Mouse (Mus musculus) subcutaneous adipose tissue, adult 2 months (tissue): Measurements from ENCODE around the gene Pafah1b3. TPM values are rescaled to one million over a fixed set of nuclear protein-coding genes. Genes with fewer than 3 reads are reported as not detected.

Experiments
- polyA plus RNA-seq: library from polyadenylated mRNA; depleted of rRNA; stranded (reverse); fragments of >200 nt; gene quantifications from 2 replicates; pipeline ENCODE4 v1.2.3, GENCODE M21; 2012; ENCODE audit warnings: low replicate concordance; rRNA removed

Gene Pafah1b3
- 8.8 and 65.1 TPM in 2 replicates for polyA plus RNA-seq

DNA sequence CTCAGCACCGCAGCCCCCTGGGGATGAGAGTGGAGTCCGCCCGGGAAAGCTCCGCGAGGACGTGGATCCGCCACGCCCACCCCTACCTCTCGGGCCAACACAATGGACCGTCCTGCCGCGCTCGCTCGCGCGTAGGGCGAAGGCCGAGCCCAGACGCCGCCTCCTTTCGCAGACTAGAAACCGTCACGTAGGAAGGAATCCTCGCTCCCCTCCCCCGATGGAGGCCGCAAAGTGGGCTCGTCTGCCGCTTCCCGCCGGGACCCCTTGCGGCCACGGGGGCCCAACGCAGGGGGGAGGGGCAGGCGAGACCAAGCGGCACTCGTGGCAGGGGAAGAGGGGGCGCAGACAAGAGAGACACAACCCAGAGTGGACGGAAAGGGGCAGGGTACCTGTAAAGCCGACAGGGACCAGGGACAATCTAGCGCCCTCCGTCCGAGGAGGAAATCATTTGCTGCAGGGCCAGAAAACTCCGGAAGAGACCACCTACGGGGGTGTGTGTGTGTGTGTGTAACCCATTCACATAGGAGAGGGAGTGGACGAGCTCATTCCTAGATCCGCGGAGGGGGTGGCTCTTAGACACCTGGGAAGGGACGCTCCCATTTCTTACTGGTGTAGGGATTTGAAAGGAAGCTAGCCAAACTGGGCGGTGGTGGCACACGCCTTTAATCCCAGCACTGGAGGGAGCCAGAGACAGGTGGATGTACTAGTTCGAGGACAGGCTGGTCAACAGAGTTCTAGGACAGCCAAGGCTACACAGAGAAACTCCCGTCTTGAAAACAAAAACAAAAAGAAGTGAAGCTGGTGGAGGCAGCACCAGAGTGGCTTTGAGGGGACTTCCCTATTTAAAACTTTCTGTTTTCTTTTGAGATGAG is at the start of gene Pafah1b3:
Pafah1b3 (minus strand) TSS at position 533 of the 872 bp plus-strand sequence.

DNA sequence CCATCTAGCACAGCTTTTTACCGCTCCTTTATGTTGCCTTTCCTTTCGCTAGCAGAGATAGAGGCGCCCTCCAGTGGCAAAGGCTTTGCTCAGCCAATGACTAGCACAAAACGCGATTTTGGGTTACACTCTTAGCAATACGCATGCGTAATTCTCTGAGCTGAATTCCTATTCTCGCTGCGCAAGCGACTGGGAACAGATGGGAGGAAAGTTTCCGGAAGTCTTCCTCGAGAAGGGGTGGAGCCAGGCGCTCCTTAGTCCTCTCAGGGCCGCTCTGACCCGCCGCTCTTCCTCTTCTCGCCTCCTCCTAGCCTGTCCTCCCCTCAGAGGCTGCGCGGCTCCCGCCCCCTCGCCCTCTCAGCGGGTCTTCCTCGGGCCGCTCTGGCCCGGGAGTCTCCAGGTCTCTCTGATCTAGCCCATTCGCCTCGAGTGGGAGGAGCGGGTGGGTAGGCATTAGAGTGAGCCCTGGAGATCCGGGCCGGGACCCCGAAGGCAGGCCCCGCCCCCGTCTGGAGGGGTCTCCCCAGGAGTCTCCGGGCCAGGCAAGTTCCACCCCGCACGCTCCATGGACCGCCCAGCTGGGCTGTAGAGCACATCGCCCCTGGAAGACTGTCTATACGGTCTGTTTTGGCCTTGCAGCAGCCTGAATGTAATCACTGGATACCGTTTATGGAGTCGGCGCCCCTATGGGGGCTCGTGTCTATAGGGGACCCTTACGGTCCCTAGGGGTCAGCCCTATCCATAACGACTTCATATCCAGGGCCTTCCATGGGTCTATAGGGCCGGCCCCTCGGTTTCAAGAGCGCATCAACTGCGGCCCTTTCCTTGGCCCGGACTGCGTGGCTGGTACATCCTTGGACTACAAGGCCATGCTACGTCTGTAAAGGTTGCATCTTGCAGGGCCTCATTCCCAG is 19.0 kb upstream of the Pafah1b3 start, which contains the start of gene Megf8:
Megf8 (plus strand) TSS at position 633 of the 914 bp plus-strand sequence.

DNA sequence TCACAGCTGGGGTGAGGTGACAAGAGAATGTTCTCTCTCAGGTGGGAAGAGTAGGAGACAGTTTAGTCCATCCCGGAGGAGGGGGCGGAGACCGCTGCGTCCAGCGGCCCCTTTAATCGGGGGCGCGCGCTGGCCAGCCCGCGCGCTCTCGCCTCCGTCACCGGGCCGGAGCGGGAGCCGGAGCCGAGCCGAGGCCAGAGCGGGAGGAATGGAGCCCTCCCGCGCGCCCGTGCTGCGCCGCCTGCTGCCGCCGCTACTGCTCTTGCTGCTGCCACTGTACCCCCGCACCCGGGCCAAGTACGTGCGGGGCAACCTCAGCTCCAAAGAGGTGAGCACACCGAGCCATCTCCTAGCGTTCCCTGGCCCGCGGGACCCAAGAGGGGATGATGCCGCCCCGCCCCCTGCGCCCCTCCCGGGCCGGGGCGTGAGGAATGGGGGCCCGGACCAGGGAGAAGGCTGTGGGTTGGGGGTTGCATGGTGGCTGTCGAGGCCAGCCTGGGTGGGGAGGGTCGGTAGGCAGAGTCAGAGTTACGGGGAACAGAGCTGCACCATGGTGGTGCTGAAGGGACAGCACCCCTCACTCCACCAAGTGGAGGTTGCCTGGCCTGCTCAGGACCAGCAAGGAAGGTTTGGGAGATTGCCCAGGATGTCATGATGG is 8.3 kb upstream of the Pafah1b3 start, which contains the start of gene Tmem145:
Tmem145 (plus strand) TSS at position 151 of the 658 bp plus-strand sequence.

DNA sequence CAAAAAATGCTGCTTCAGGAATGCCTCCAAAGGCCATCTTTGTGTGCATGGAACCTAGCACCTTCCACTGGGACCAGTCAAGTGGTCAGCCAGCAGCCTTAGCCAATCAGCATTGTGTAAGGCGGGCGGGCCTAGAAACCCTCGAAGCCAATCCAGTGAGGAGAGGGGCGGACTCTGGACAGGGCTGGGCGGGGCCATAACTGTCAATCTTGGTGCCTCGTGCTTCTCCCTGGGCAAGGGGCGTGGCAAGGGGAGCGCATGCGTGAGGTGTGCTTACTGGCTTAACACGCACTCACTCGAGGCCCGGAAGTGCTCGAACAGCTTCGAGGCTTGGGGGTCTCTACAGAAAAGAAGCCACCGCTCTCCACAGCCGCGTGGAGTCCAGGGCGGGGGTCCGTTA is 3.3 kb upstream of the Pafah1b3 start, which contains the start of gene Prr19:
Prr19 (plus strand) TSS at position 349 of the 400 bp plus-strand sequence.

DNA sequence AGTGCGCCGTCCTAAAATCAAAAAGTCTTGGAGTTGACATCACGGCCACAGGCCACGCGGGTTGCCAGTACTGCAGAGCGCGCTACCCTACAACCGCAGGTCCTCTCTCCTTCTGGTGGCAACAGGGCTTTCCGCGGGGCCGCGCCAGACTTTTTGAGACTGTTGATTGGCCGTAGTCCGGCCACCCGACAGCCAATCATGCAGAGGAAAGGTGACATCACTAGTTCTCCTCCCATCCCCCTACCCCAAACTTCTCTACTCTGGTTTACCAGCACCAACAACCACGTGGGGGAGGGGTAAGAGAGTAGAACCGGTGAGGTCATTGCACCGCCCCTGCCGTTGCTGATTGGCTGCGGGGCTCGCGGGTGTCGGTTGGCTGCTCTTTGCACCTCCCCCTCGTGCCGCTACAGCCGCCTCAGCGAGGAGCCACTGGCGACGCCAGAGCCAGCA is 30.5 kb downstream of the Pafah1b3 start, which contains the start of gene Cic:
Cic (plus strand) TSS at position 404 of the 450 bp plus-strand sequence.

DNA sequence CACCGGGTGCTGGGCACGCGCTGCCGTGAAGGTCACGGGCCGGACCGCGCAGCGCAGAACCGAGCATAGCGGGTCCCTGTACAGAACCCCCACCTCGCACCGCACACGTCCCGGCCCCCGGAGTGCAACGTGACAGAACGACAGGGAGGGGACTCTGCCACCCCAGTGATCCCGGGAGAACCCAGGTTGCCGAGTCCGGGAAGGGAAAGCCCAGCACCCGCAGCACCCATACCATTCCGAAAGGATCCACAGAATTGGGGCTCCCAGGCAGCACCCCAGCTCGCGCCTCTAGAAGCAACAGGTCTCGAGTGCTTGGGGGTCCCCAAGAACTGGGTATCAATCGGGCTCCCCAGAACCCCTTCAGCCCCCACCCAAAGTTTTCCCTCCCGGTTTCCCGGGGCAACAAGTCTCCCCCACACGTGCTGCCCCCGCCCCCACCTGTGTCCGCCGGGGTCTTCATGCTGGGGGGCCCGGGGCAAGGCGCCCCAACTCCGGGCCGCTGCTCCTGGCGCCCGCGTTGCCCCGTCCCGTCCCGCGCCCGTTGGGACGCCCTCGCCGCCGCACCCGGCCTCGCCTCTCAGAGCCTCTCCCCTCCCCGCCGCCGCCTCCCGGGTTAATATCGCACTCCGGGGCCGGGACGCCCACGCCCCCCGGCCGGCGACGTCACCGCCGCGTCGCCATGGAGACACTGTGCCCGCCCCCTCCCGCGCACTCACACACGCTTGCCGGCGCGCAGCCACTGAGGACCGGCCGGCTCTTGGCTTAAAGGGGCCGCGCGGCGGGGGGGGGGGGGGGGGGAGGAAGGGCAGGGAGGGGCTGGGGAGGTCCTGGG is 47.4 kb downstream of the Pafah1b3 start, which contains the start of gene Erf:
Erf (minus strand) TSS at position 621 of the 832 bp plus-strand sequence.

Other genes with a start within 250 kb of the Pafah1b3 start
- 14.7 and 51.0 TPM in 2 replicates for gene Grik5, start 225.6 kb downstream of the Pafah1b3 start, polyA plus RNA-seq
- gene Zfp574, start 225.4 kb downstream of the Pafah1b3 start, polyA plus RNA-seq, result 15.4 and 37.3 TPM in 2 replicates
- 1.4 and 3.7 TPM in 2 replicates for gene Pou2f2, start 118.3 kb downstream of the Pafah1b3 start, polyA plus RNA-seq
- 18.8 and 21.7 TPM in 2 replicates for gene Dedd2, start 77.4 kb downstream of the Pafah1b3 start, polyA plus RNA-seq
- 8.3 and 13.8 TPM in 2 replicates for gene Zfp526, start 76.6 kb downstream of the Pafah1b3 start, polyA plus RNA-seq
- 97.7 and 141 TPM in 2 replicates for gene Gsk3a, start 60.1 kb downstream of the Pafah1b3 start, polyA plus RNA-seq
- 14.5 and 48.6 TPM in 2 replicates for gene Erf, start 47.2 kb downstream of the Pafah1b3 start, polyA plus RNA-seq
- gene Cic, start 30.3 kb downstream of the Pafah1b3 start, polyA plus RNA-seq, result 48.8 and 107 TPM in 2 replicates
- gene Prr19, start 3.4 kb upstream of the Pafah1b3 start, polyA plus RNA-seq, result 0.13 TPM in 1 of 2 replicates, not detected in the other
- 0.10 TPM in 1 of 2 replicates, not detected in the other for gene Tmem145, start 8.1 kb upstream of the Pafah1b3 start, polyA plus RNA-seq
- 43.2 and 55.7 TPM in 2 replicates for gene Megf8, start 19.2 kb upstream of the Pafah1b3 start, polyA plus RNA-seq
- gene Cnfn, start 71.7 kb upstream of the Pafah1b3 start, polyA plus RNA-seq, result not detected in 2 replicates
- 510 and 1,790 TPM in 2 replicates for gene Lipe, start 100.7 kb upstream of the Pafah1b3 start, polyA plus RNA-seq
- 0.17 and 33.5 TPM in 2 replicates for gene Cxcl17, start 114.9 kb upstream of the Pafah1b3 start, polyA plus RNA-seq
- gene Ceacam1, start 179.6 kb upstream of the Pafah1b3 start, polyA plus RNA-seq, result 13.7 and 21.6 TPM in 2 replicates
- gene Ceacam2, start 241.9 kb upstream of the Pafah1b3 start, polyA plus RNA-seq, result 0.14 and 0.29 TPM in 2 replicates